Mouse (Mus musculus): ENCODE measurements at regions not wholly inside any gene's neighbourhood (a gene's known extent, or its start where the extent isn't known, plus 50 kb on each side); places are given as distances from the start of the nearest gene placed in this dataset.

DNA sequence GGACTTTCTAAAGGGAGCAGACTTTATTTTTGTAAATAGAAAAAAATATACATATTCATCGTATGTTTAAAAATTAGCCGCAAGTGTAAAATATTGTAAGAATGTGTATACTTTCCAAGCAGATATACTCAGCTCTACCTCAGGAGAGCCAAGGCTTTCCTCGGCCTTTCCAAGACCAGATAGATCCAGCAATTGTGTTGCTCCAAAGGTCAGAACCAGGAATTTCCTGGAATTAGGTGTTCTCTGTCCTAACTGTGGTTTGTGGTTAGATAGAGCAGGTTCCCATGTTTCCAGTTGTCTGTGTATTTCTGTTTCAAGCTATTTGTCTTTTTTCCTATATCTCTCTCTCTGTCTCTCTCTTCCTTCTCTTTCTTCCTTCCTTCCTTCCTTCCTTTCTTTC is 93.0 kb downstream of the Tpra1 start:
- no peak for TF ChIP-seq GATA1 (IDR thresholded peaks at IDR 0.05; ENCODE audit: low read length)

DNA sequence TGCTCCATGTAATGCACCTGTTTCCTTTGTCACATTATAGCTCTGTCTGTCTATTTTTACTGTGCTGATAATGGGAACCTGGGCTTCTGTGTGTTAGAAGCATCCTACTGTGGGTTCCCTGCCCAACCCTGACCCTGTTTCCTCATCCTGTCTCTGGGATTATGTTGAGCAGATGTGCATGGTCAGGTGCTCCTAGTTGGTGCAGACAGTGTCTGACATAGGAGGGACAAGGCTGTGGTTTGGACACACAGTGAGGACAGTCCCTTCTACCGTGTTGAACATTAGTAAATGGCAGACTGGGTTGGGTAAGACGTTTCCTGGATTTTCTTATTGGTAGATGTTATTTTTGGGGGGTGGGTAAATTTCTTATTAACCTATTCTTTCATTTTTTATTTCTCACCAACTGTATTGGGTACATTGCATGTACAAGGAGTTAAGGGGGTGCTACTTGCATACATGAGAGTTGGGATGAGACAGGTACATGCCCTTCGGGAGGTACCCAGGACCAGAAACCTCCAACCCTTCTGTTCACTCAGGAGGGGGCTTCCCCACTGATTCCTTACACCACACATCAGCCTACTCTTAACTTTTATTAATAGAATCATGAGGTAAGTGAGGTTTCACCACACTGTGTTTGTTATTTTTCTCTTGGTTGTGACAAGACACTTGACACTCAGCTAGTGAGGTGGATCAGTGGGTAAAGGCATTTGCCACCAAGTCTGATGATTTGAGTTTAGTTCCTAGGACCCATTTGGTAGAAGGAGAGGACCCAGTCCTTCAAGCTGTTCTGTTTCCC is 97.1 kb downstream of the Tpra1 start:
- no peak for TF ChIP-seq GATA1 (IDR thresholded peaks at IDR 0.05; ENCODE audit: low read length)

DNA sequence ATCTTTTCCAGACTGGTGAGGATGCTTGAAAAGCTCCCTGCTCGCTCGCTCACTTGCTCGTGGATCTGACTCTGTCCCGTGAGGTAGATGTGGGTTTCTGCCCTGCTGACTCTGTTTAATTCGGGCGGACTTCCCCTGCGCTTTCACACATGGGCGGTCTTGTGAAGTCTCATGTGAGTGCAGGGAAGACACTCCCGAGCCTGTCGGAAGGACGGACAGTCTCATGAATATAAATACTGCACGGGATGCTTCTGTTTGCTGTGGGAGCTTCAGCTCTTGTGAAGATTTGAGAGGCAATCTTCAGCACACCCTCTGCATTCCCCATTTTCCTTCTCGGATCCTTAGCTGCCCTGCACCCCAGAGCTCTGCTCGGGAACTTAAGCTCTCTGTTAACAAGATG is 98.3 kb downstream of the Tpra1 start:
- TF ChIP-seq GATA1 (IDR thresholded peaks at IDR 0.05; ENCODE audit: low read length), result no peak

DNA sequence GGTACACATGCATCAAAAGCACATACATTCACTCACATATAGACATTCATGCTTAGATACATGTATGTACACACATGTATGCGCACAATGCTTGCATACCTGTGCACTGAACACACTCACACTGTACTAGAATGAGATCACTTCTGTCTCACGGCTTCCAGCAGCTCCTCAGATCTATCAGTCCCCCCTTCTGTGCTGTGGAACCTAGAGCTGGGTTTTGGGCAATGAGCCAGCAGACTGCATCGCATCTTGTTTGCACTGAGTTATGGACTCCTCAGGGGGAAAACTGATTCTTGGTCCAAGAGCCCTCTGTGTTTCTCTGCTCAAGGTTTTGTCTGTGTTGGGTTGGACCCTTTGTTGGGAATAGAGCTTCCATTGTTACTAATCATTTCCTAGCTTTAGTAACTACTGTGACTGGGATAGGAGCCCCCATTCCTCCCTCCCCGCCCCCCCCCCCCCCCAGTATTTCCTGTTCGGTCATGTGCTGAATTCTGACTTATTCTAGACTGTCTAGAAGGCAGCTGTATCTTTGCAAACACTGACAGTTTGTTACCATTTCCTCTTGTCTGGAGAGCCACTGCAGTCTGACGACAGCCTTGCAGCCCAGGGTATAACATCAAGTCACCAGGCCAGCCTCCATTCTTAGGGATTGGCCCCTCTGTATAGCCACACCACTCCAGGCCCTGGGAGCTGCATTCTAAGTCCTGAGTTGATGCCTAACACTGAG is 101.3 kb downstream of the Tpra1 start:
- TF ChIP-seq GATA1 (IDR thresholded peaks at IDR 0.05; ENCODE audit: low read length), result no peak

DNA sequence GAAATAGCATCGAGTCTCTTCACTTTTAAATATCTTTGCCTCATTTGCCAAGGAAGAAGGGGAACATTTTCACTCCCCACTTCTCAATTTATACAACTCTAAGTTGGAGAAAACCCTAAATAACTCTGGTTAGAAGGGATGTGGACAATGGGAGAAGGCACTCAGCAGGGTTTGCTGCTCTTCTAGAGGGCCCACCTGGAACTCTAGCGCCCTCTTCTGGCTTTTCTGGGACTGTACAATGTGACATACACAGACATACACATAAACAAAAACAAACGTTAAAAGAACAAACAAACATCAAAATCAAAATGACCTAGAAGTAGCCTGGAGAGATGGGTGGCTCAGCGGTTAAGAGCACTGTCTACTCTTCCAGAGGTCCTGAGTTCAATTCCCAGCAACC is 103.0 kb downstream of the Tpra1 start:
- no peak for TF ChIP-seq GATA1 (IDR thresholded peaks at IDR 0.05; ENCODE audit: low read length)

DNA sequence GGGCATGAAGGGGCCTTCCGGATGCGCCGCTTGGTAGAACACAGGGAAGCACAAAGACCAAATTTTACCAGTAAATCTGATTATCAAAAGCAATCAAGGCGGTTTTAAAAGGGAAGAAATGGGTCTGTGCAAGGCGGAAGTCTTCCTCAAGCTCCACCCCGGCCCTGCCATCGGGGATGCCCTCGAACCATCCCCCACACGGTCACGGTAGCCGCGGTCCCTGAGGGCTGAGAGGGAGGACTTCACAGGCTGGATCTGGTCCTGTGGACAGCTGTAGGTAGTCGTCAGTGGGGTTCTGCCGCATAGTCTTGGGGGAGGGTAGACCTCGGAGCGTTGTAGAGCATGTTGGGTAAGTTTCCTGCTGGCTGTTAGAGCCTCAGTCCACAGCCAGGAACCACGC is 104.9 kb downstream of the Tpra1 start:
- no peak for TF ChIP-seq GATA1 (IDR thresholded peaks at IDR 0.05; ENCODE audit: low read length)

DNA sequence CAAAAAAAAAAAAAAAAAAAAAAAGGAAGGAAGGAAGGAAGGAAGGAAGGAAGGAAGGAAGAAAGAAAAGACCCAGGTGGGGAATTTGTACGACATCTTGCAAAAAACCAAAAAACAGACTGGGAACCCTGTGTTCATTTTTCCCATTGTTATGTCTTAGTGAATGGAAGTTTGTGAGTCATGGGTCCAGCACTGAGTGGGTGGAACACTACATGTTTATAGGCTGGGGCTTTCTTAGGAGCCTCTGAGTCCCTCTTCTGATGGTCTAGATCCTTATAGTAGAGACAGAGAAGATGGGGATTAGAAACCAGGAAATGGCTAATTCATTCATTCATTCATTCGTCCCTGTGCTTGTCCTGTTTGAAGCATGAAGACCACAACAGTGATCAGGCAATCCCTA is 105.5 kb downstream of the Tpra1 start:
- TF ChIP-seq GATA1 (IDR thresholded peaks at IDR 0.05; ENCODE audit: low read length), result no peak

DNA sequence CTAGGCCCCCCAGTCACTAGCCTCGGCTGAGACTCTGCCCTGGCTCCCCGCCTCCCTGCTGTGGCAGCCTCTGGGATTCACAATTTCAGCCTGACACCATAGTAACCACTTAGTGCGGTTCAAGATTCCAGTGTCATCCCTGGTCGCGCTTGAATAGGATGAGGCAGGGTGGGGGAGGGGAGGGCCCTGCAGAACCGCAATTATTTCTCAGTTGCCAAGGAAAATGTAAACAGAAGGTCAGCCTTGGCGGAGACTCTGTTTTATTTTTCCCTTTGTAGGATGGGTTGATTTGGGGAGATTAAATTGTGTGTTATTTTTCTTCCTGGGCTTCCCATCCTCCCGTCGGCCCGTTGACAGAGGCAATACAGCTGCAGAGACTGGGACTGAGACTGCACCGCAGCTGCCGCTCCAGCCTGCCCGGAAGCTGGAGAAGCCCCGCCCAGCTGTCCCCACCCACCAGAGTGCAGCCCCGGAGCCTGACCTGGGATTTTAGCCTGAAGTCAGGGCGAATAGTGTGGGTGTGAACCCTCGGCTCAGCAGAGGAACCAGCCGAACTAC is 106.6 kb downstream of the Tpra1 start:
- TF ChIP-seq GATA1 (IDR thresholded peaks at IDR 0.05; ENCODE audit: low read length), result no peak

DNA sequence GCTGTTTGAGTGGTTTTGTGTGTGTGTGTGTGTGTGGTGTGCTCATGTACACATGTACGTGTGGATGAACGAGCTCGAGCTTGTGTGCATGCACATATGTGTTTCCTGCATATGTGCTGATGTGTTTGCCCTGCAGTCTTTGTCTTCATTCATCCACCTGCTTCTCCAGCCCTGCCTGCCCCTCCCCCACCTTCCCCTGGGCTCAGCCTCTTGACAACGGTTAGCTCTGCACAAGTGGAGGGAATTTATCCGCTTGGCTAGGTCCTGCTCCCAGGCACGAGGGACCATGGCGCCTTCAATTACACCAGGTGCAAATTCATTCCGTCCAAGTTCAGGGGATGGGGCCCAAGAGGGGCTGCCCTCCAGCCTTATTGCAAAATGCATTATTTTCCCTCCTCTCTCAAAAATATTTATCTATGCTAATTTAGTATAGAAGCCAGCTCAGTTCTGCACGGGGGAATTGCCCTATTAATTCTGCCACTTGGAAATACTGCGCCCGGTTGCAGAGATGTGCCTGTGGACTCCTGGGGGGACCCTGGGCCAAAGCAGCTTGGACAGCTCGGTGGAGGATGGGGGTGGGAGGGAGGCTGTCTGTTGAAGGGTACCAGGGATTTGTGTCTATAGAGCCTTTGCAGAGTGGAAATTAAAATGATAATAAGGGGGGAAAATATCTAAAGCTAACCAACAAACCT is 111.1 kb downstream of the Tpra1 start:
- TF ChIP-seq GATA1 (IDR thresholded peaks at IDR 0.05; ENCODE audit: low read length), result no peak

DNA sequence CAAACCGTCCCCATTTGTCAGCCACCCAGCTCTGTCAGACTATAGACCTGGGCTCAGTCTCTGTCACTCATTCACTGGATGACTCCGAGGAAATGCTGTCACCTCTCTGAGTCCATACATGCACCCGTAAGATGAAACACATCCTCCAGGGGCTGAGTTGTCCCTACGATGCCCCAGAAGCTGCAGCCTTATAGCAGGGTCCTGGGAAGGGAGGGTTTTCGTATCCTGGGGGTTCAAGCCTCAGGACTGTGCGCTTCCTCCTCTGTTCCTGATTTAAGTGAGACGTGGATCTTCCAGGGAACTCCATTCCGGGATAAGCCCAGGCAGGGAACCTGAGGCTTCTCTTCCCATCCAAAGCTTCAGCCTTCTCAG is 111.6 kb downstream of the Tpra1 start:
- TF ChIP-seq GATA1 (IDR thresholded peaks at IDR 0.05; ENCODE audit: low read length), result no peak

DNA sequence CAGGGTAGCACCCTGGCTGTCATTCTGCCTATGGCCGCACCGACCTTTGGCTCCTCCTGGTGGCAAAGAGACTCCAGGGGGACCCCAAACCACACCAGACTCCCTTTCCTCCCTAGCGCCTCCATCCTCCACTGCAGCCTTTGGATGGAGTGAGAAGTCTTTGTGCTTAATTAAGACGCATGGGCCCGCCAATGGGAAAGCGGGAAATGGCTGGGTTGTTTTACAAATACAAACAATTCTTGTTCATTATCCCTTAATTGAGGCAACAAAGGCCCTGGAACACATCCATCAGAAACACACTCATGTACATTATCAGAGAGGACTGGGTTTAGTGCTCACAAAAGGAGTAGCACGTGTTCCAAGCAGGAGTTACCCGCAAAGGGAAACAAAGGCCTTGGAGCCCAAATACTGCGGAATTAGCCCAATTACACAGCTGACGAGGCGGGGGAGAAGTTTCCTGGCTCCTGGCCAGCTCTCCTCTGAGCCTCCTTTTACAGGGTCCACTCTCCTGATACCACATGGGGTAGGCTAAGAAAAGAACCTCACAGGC is 122.1 kb downstream of the Tpra1 start:
- no peak for TF ChIP-seq GATA1 (IDR thresholded peaks at IDR 0.05; ENCODE audit: low read length)

DNA sequence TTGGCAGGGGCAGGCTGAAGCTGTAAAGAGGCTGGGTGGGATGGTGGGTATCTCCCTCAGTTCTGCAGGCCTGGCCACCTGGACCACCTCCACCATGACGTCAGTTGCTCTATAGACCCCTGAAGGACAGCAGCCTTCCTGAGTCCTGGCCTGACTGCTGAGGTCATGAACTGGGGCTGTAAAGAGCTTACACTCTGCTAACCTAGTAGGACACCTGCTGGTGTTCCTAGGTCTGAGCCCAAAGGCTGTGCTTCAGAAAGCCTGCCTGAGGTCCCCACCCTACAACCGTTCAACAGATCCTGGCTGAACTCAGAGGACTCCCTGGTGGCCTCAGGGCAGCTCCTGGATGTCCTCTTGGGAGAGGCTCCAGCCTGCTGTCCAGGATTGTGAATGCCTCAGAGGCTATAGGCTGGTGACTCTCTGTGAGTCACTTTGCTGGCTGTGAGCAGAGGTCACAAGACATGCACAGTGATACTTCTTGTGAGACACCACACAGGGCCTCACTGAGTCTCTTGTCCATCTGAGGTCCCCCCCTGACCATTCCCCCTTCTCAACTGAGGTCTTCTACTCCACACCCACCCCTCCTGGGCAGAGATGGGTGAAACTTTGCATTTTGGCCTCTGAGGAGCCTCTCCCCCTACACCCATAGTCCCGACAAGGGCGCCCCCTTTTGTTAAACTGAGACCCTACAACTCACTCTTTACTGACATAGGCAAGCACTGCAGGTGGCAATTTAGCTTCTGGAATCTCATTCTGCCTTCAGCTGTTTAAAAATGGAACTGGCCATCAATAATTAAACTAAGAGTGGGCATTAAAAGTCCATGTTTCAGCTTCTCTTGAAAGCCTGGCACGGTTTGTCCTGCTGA is 131.6 kb downstream of the Tpra1 start:
- TF ChIP-seq GATA1 (IDR thresholded peaks at IDR 0.05; ENCODE audit: low read length), result no peak

DNA sequence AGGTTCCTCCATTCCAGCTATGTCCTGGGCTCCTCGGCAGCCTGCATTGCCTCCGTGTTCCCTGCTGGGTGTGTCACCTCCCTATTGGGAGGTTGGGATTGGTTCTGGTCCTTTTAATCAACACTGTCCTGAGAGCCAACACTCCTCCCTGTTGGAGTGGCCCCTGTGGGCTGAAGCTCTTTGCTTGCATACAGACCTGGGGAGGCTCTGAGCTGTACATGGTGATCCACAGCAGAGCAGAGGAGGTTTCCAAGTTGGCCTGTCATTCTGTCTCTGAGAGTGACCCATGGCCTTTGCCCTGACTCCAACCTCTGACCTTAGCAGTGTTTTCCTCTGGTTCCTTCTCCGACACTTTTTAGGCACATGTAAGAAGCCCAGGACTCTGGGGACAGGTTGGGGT is 132.4 kb downstream of the Tpra1 start:
- no peak for TF ChIP-seq GATA1 (IDR thresholded peaks at IDR 0.05; ENCODE audit: low read length)

DNA sequence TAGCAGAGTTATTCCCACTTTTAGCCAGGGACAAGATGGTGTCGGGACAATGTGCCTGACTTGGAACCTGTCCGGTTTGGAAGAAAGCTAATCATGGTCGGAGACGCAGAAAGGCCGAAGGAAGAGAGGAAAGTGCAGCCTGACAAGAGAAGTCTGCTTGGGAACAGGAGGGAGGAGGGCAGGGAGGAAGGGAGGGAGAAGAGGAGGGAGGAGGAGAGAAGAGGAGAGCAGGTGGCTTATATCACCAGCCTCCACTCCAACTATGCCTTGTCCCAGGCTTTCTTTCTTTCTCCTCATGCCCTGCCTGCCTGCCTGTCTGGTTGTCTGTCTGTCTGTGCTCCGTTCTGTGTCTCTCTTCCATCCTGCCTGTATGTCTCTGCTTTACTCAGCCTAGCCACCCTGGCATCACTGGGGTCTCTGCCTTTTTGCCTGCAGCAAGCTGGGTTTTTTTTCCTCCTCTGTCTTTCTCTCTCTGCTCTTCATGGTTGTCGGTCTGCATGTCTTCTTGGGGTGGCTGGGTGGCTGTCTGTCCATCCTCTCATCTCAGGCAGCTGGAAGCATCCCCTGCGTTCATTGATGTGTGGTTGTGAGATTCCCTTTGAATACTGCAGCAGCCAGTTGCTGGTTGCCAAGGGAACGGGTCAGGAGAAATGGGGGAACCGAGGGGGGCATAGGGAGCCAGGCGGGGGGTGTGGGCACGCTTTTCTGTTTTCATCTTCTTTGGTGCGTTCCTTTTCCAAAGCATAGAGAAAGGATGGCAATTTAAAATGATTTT is 133.2 kb downstream of the Tpra1 start:
- TF ChIP-seq GATA1 (IDR thresholded peaks at IDR 0.05; ENCODE audit: low read length), result no peak
